Mouse (Mus musculus) liver, embryonic 14.5 days (tissue): ENCODE data around the gene Bbs9. TPM values are rescaled to one million over a fixed set of nuclear protein-coding genes. Genes with fewer than 3 reads are reported as not detected.
A peak's percentile ranks its signal among the peaks of the same experiment; 100 is the strongest.

Experiments
- ATAC-seq: fragments of 200-750 bp; cut with Nextera tagmentation; 2 replicates; pipeline ENCODE4 v1.8.0; 2017; ENCODE audit warnings: moderate number of reproducible peaks, mild to moderate bottlenecking, moderate library complexity; ENCODE audit not compliant: insufficient read depth
- DNase-seq, 3 experiments: peaks; one replicate each; pipeline ENCODE4 v3.0.0-alpha.2; 2012 to 2013; ENCODE audit warnings: low read depth in 3 of 3, low spot score in 3 of 3
- H3K27ac ChIP-seq: fragments of 300-500 bp; sonication (generic); 2 replicates; pipeline ENCODE4 v1.5.1; 2014; ENCODE audit warnings: moderate library complexity, mild to moderate bottlenecking, control low read depth, inconsistent platforms
- H3K27me3 ChIP-seq: fragments of 300-500 bp; sonication (generic); 2 replicates; pipeline ENCODE4 v1.6.1; 2014; ENCODE audit warnings: mild to moderate bottlenecking, low read length, moderate library complexity; ENCODE audit not compliant: control insufficient read depth, insufficient read depth
- H3K36me3 ChIP-seq: fragments of 300-500 bp; sonication (generic); replicated peaks from 2 replicates; pipeline ENCODE4 v1.6.1; 2014; ENCODE audit warnings: low read depth; ENCODE audit not compliant: control insufficient read depth, insufficient read depth
- H3K4me1 ChIP-seq, 2 experiments: fragments of 200-500 bp in 1 of 2; fragments of 300-500 bp in 1 of 2; sonication (generic) in 1 of 2; replicated peaks; 2 replicates each; pipeline ENCODE4 v1.6.1; 2012 to 2014; ENCODE audit warnings: antibody characterized with exemption in 1 of 2, inconsistent platforms in 1 of 2, low read length in 1 of 2; ENCODE audit not compliant: control insufficient read depth in 2 of 2, insufficient read depth in 2 of 2
- H3K4me2 ChIP-seq: fragments of 300-500 bp; sonication (generic); 2 replicates; pipeline ENCODE4 v1.6.1; 2014; ENCODE audit warnings: low read depth, mild to moderate bottlenecking, control low read depth, moderate library complexity
- H3K4me3 ChIP-seq, 2 experiments: fragments of 200-500 bp in 1 of 2; fragments of 300-500 bp in 1 of 2; sonication (generic) in 1 of 2; 2 replicates each; pipeline ENCODE4 v1.5.1; 2012 to 2014; ENCODE audit warnings: low read depth in 2 of 2, low read length in 2 of 2, mild to moderate bottlenecking in 2 of 2, control low read depth in 1 of 2, inconsistent platforms in 1 of 2, moderate library complexity in 1 of 2; ENCODE audit not compliant: insufficient read depth in 1 of 2
- H3K9ac ChIP-seq: fragments of 300-500 bp; sonication (generic); replicated peaks from 2 replicates; pipeline ENCODE4 v1.6.1; 2014; ENCODE audit warnings: mild to moderate bottlenecking, control low read depth, moderate library complexity
- H3K9me3 ChIP-seq: fragments of 300-500 bp; sonication (generic); 2 replicates; pipeline ENCODE4 v1.6.1; 2016; ENCODE audit warnings: low read length, mixed read lengths; ENCODE audit not compliant: control insufficient read depth
- CTCF ChIP-seq: IDR thresholded peaks from 2 replicates; pipeline ENCODE4 v1.5.1; 2016; ENCODE audit warnings: antibody characterized with exemption, low read depth, control low read depth
- EP300 ChIP-seq: IDR thresholded peaks from 2 replicates; pipeline ENCODE4 v1.6.1; 2016; ENCODE audit warnings: antibody characterized with exemption, low read depth
- WGBS: fragments of 180-500 bp; shearing (Covaris S2); extraction: QIAGEN DNeasy Blood & Tissue Kit; methylation state at CpG from one replicate; pipeline ENCODE4 v1.1.7; 2014; ENCODE audit not compliant: insufficient replicate concordance; 5-methylcytosine and 5-hydroxymethylcytosine counted together
- polyA plus RNA-seq, 2 experiments: library from polyadenylated mRNA; depleted of rRNA in 1 of 2; stranded (reverse) in 1 of 2; unstranded in 1 of 2; fragments of >200 nt; fragmentation: Nextera tagmentation in 1 of 2; extraction: Ambion mirVana in 1 of 2; gene quantifications; 2 replicates each; pipeline versions ENCODE4 v1.2.1 to v1.2.3; 2012 to 2014

Gene Bbs9
- polyA plus RNA-seq, 2 experiments, result 2.2 to 2.3 TPM

- Histone ChIP-seq H3K9me3 (no peaks in the 10 kb centered on the region), H3K27ac (no peak overlapping the region), H3K36me3 (peaks cover 5% of the 10 kb centered on the region; the same call in 1 of the 2 replicates), H3K27me3 (no peaks in the 10 kb centered on the region), H3K4me3 (no peak overlapping the region), H3K4me1 (peaks cover 0 to 5% of the 10 kb centered on the region in 2 experiments; a peak in 1 of 4 replicates), H3K9ac (no peak overlapping the region), H3K4me2 (no peak overlapping the region)
- TF ChIP-seq EP300 (no peak), CTCF (no peak)
- ATAC-seq (no peak), DNase-seq (no peak)
- WGBS, result 78% methylated on average over 5 of the region's 5 CpGs
Observed at GRCm38 (mm10) chr9:22466212-22466611, 9.3 kb upstream of the Bbs9 start.

- Histone ChIP-seq H3K4me2 (peak overlapping the region; percentile 98), H3K27me3 (no peaks in the 10 kb centered on the region), H3K4me1 (peaks cover 0 to 5% of the 10 kb centered on the region in 2 experiments; a peak in 1 of 4 replicates), H3K27ac (peak overlapping the region; percentile 46), H3K36me3 (peaks cover 5% of the 10 kb centered on the region; the same call in 1 of the 2 replicates), H3K4me3 (peak overlapping the region; percentile 72 to 80), H3K9ac (peak overlapping the region; percentile 89), H3K9me3 (no peaks in the 10 kb centered on the region)
- under 1% methylated on average over 73 of the region's 73 CpGs for WGBS
- ATAC-seq (peak; percentile 71), DNase-seq (peak in 2 of 3 experiments; percentile 30 to 45)
- TF ChIP-seq CTCF (no peak), EP300 (no peak)
Observed at GRCm38 (mm10) chr9:22467371-22468169, 7.9 kb upstream of the Bbs9 start.

GRCm38 (mm10) chr9:22468170-22468898, 7.2 kb upstream of the Bbs9 start:
- H3K36me3 ChIP-seq, result peaks cover 5% of the 10 kb centered on the region; the same call in 1 of the 2 replicates
- peak; percentile 88 for ATAC-seq
- DNase-seq, result peak; percentile 69 to 75 (median 75)
- no peaks in the 10 kb centered on the region for H3K9me3 ChIP-seq
- H3K27ac ChIP-seq, result peak overlapping the region; percentile 21; the same call in 1 of the 2 replicates
- no peaks in the 10 kb centered on the region for H3K27me3 ChIP-seq
- peak overlapping the region; percentile 72 to 80 for H3K4me3 ChIP-seq
- WGBS, result 2% methylated on average over 43 of the region's 43 CpGs
- peak overlapping the region; percentile 89 for H3K9ac ChIP-seq
- H3K4me2 ChIP-seq, result peak overlapping the region; percentile 98
- H3K4me1 ChIP-seq, result peaks cover 0 to 5% of the 10 kb centered on the region in 2 experiments; a peak in 1 of 4 replicates
- TF ChIP-seq EP300 (no peak), CTCF (no peak)

- Histone ChIP-seq H3K27ac (no peak overlapping the region), H3K4me2 (peak overlapping the region; percentile 98), H3K9me3 (no peaks in the 10 kb centered on the region), H3K4me3 (no peak overlapping the region), H3K9ac (no peak overlapping the region), H3K36me3 (peaks cover 5% of the 10 kb centered on the region; the same call in 1 of the 2 replicates), H3K4me1 (peaks cover 0 to 5% of the 10 kb centered on the region in 2 experiments; a peak in 1 of 4 replicates), H3K27me3 (no peaks in the 10 kb centered on the region)
- no peak for TF ChIP-seq CTCF
- TF ChIP-seq EP300, result no peak
- DNase-seq (no peak), ATAC-seq (no peak)
- WGBS, result 51% methylated on average over 8 of the region's 8 CpGs
Observed at GRCm38 (mm10) chr9:22468899-22469259, 6.6 kb upstream of the Bbs9 start.
